Mouse (Mus musculus): ENCODE data around the gene Aqp3.

DNA sequence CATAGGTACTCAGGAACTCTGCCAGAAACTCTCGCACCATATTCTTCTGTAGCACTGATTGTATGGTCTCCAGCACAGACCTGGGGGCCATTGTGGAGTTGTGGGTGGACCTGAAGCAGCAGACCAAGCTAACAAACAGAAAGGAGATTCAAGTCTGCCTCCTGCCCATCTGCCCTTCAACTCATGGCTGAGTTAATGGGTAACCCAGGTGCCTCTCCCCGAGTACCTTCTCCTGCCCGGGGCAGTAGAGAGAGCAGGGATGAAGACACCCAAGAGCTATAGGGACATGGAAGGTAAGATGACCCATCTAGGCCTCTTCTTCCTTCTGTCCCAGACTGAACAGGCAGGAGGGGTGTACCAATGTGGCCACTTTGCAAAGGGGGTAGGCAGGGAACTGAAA lies 52.7 kb downstream of the Aqp3 start:
- TF ChIP-seq USF2 (IDR thresholded peaks at IDR 0.05; ENCODE audit: borderline replicate concordance in 1 of 2, insufficient read depth in 1 of 2, low read depth in 1 of 2, low read length in 2 of 2) (no peak), POLR2AphosphoS5 (IDR thresholded peaks at IDR 0.05; ENCODE audit: borderline replicate concordance, low read depth, low read length) (no peak), NELFE (IDR thresholded peaks at IDR 0.05; ENCODE audit: low read depth, low read length) (no peak), CHD1 (IDR thresholded peaks at IDR 0.05; ENCODE audit: low read depth, low read length) (no peak), USF1 (IDR thresholded peaks at IDR 0.05; ENCODE audit: low read depth, low read length) (no peak), TAL1 (IDR thresholded peaks at IDR 0.05; ENCODE audit: low read length) (no peak), CTCF (IDR thresholded peaks at IDR 0.05 in 2 of 3, conservative IDR thresholded peaks at IDR 0.05 in 1 of 3; ENCODE audit: control insufficient read depth in 1 of 3, insufficient read depth in 1 of 3, low read depth in 2 of 3, low read length in 3 of 3, poor library complexity in 1 of 3, severe bottlenecking in 1 of 3) (no peak), POLR2A (IDR thresholded peaks at IDR 0.05; ENCODE audit: control insufficient read depth in 1 of 2, insufficient read depth in 1 of 2, low read depth in 1 of 2, low read length in 2 of 2, poor library complexity in 1 of 2) (no peak), UBTF (IDR thresholded peaks at IDR 0.05; ENCODE audit: borderline replicate concordance, insufficient read depth, low read depth, low read length) (no peak), E2F4 (IDR thresholded peaks at IDR 0.05; ENCODE audit: borderline replicate concordance, low read depth, low read length) (no peak)

Data from MEL (cell line).